Mouse (Mus musculus) kidney, postnatal 14 days (tissue): ENCODE measurements around the gene Gkn3.

Experiments used
- DNase-seq: peaks from one replicate; pipeline ENCODE4 v3.0.0; 2022; ENCODE audit warnings: mixed read lengths

Gene Gkn3

DNA sequence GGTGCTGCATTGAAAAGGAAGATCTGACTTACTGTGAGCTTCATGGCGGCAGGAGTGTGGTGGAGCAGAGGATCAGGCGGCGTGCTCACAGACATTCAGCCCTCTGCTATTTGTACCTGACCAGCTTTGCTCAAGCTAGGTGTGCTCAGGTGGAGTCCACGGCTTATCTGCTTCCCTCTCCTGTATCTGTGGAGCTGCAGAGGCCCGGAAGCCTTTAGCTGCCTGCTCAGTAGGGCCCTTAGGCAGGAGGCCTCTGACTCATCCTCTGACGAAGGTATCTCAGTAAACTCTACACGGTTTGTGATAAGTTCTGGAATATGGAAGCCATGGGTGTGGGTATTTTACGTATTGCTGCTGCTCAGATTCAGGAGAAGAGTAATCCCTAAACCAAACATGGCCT, 37.9 kb downstream of the Gkn3 start, which contains the start of gene Gkn1:
Gene Gkn1 (minus strand): TSS at position 114 of the 400 bp plus-strand sequence.
- no peak for DNase-seq

- no peak for DNase-seq
Observed at GRCm38 (mm10) chr6:87335935-87336295, 52.8 kb downstream of the Gkn3 start.

DNA sequence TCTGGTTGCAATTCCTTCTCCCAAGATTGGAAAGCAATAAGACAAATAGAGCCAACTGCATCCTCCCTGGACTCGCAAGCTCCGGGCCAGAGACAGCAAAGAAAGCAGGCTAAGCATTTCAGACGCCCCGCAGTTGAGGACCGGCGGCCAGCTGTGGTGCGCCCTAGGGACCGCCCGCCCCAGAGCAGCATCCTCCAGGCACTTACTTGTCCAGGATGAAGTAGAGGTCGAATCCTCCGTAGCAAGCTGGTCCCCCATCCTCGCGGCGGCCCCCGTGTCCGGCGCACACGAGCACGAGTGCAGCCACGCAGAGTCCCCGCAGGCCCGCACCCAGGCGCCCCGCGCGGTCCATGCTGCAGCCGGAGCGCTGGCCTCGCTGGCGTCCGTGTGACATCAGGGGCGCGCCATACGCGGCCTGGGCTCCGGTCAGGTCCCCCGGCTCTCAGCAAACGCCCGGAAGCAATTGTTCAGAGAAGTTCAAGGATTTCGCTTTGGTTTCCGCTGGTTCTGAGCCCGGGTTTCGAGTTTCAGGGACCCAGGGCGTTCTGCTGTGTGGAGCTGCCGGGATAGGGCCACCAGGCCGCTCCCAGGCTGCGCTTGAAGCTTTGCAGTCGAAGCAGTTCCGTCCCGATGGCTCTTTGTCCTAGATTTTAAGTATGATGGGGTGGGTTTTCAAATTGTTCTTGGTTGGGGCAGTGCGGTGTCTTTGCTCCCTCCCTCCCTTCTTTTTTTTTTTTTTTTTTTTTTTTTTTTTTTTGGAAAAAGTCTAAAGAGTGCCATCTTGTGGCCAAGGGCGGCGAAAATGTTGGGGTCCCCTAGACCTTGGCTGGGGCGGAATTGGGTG, 53.4 kb downstream of the Gkn3 start, which contains the start of gene Antxr1:
Gene Antxr1 (minus strand): TSS at position 731 of the 844 bp plus-strand sequence.
- peak; percentile 67 for DNase-seq

GRCm38 (mm10) chr6:87334361-87335090, 54.2 kb downstream of the Gkn3 start:
- no peak for DNase-seq
